Mouse (Mus musculus) liver, embryonic 14.5 days (tissue): ENCODE measurements around the gene Mllt3.

Experiments
- CTCF ChIP-seq: IDR thresholded peaks from 2 replicates; pipeline ENCODE4 v1.5.1; 2016; ENCODE audit warnings: antibody characterized with exemption, low read depth, control low read depth
- EP300 ChIP-seq: IDR thresholded peaks from 2 replicates; pipeline ENCODE4 v1.6.1; 2016; ENCODE audit warnings: antibody characterized with exemption, low read depth

DNA sequence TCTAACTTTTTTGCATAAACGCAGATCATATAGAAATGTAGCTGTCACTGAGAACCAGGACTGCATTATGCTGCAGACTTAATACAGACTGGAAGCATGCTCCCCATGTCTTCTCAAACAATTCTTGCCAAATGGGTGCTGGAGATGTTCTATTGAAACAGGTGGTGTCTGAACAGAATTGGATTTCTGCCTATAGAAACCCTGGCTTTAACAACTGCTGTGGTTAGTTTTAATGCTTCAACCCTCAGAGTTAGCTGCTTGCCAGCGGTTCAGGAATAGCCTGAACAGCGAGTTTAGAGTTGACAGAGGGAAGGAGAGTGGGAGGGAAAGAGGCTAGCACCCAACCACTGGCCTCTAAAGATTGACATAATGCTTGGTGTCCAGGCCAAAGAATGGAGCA, 166.6 kb downstream of the Mllt3 start:
- no peak for TF ChIP-seq CTCF
- TF ChIP-seq EP300, result no peak
